Comparison of ENCODE assay signal across 26 mouse cellular contexts in the genomic region with DNA sequence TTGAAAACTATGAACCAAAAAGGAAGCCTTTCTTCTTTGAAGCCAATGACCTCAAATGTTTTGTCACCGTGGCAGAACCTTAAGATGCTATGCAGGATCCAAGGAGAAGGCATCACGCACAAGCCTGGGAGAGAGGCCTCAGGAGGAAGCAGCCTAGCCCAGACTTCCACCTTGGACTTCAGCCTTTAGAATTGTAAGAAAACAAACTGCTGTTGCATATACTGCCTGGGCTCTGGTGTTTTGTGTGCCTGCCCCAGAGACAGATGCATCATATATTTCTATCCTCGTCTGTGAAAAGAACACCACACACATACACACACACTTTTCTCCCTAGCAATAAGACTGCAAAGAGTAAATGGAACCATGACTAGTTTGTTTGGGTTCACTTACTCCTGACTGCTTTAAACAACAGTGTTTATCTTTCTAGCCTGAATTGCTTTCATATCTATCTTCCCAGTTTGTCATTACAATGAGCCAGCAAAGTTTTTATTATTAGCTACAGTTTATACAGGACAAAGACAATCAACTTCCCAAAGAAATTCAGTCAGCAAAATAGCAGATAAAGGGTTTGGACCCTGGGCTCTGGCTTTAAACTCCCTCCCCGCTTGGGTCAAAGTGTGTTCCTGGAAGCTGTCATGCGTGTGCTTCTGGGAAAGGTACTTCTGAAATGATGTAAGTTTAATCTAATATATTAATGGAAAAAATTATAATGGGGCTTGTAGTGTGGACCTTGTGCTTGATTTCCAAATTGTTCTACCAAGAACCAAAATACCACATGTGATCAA.
A peak's percentile ranks its signal among the peaks of the same experiment; 100 is the strongest.
DNase-seq lines count a peak whose midpoint lies in the region; ATAC-seq and TF ChIP-seq lines count a peak whose summit lies in the region.
"Had no signal": no experiment of that assay in that cellular context is flagged by ENCODE, and none has a peak within 500 bp of the region (broad histone marks: within the 10 kb centered on the region; RNA-seq: fewer than 3 reads in every experiment).

No protein-coding gene starts in this region.

- peak; percentile 60 for DNase-seq in kidney, adult 9 months
- DNase-seq in kidney, postnatal 4 days = no peak
- DNase-seq in lung, embryonic 14.5 days = peak; percentile 38
- no peak for DNase-seq in lung, postnatal 36 days
- DNase-seq in kidney, postnatal 36 days = peak; percentile 38 to 49
- no peak for DNase-seq in urinary bladder, postnatal 10 days (ENCODE audit: low spot score)
- DNase-seq in gastrocnemius, postnatal 36 days = no peak
- DNase-seq: adrenal gland, postnatal 25 days; B cell, adult 2 months; gastrocnemius, postnatal 25 days; heart, adult 2 months; lung, postnatal 4 days; right cerebral cortex, adult 18-20 months had no signal

- intact Hi-C loops in gastrocnemius, postnatal 36 days (cut with DNase I) = no loop called here

- H3K4me1 ChIP-seq in lung, embryonic 14.5 days (ENCODE audit: insufficient read depth) = no peaks in the 10 kb centered on the region
- H3K4me1 ChIP-seq in intestine, embryonic 16.5 days (ENCODE audit: control insufficient read depth, insufficient read depth, low read length) = peaks cover 22% of the 10 kb centered on the region
- H3K4me1 ChIP-seq: forebrain, embryonic 15.5 days; neural tube, embryonic 12.5 days had no signal

- no peaks in the 10 kb centered on the region for H3K27me3 ChIP-seq in lung, embryonic 14.5 days (ENCODE audit: insufficient read depth, low read length)
- no peaks in the 10 kb centered on the region for H3K27me3 ChIP-seq in intestine, embryonic 16.5 days (replicated peaks; ENCODE audit: control insufficient read depth, insufficient read depth, low read length)
- H3K27me3 ChIP-seq: embryonic facial prominence, embryonic 13.5 days; forebrain, embryonic 15.5 days; heart, embryonic 12.5 days; limb, embryonic 13.5 days; megakaryocyte, embryonic 14.5 days; midbrain, embryonic 12.5 days; neural tube, embryonic 12.5 days had no signal

- peak overlapping the region; percentile 47; the same call in 1 of the 2 replicates for H3K27ac ChIP-seq in lung, embryonic 14.5 days (ENCODE audit: low read depth)
- peak overlapping the region; percentile 81 for H3K27ac ChIP-seq in intestine, embryonic 16.5 days (ENCODE audit: low read length)
- H3K27ac ChIP-seq: embryonic facial prominence, embryonic 13.5 days; forebrain, embryonic 10.5 days; forebrain, embryonic 15.5 days; heart, adult 2 months; layer of hippocampus, adult 2 months; limb, embryonic 13.5 days; liver, embryonic 14.5 days; midbrain, embryonic 12.5 days; neural tube, embryonic 12.5 days had no signal

- TF ChIP-seq CTCF in lung, embryonic 14.5 days (IDR thresholded peaks at IDR 0.05; ENCODE audit: low read depth) = no peak

- no peak overlapping the region for H3K4me2 ChIP-seq in lung, embryonic 14.5 days
- no peak overlapping the region for H3K4me2 ChIP-seq in intestine, embryonic 16.5 days (ENCODE audit: low read depth, low read length)
- H3K4me2 ChIP-seq: embryonic facial prominence, embryonic 13.5 days; forebrain, embryonic 15.5 days; heart, embryonic 12.5 days; limb, embryonic 13.5 days; midbrain, embryonic 12.5 days; neural tube, embryonic 12.5 days had no signal

- WGBS in lung, embryonic 14.5 days = 47% methylated on average over 5 of the region's 5 CpGs
- WGBS in intestine, embryonic 16.5 days = 48% methylated on average over 5 of the region's 5 CpGs

- H3K9ac ChIP-seq in lung, embryonic 14.5 days = no peak overlapping the region
- H3K9ac ChIP-seq in intestine, embryonic 16.5 days (ENCODE audit: low read depth, low read length) = no peak overlapping the region
- H3K9ac ChIP-seq: embryonic facial prominence, embryonic 13.5 days; forebrain, embryonic 15.5 days; heart, embryonic 12.5 days; limb, embryonic 13.5 days; liver, embryonic 14.5 days; midbrain, embryonic 12.5 days; neural tube, embryonic 12.5 days had no signal

- no peaks in the 10 kb centered on the region for H3K36me3 ChIP-seq in lung, embryonic 14.5 days (ENCODE audit: insufficient read depth)
- H3K36me3 ChIP-seq in intestine, embryonic 16.5 days (ENCODE audit: control insufficient read depth, insufficient read depth, low read length) = no peaks in the 10 kb centered on the region
- H3K36me3 ChIP-seq: embryonic facial prominence, embryonic 13.5 days; forebrain, embryonic 10.5 days; forebrain, embryonic 15.5 days; heart, embryonic 12.5 days; limb, embryonic 13.5 days; midbrain, embryonic 12.5 days; neural tube, embryonic 12.5 days had no signal

- peak; percentile 31; the same call in 1 of the 2 replicates for ATAC-seq in lung, embryonic 14.5 days (ENCODE audit: insufficient read depth)
- peak; percentile 75 for ATAC-seq in intestine, embryonic 16.5 days
- ATAC-seq: forebrain, embryonic 15.5 days; hindbrain, embryonic 16.5 days had no signal

- H3K4me3 ChIP-seq in lung, embryonic 14.5 days (ENCODE audit: low read depth, low read length) = no peak overlapping the region
- H3K4me3 ChIP-seq in intestine, embryonic 16.5 days (ENCODE audit: low read length) = no peak overlapping the region
- H3K4me3 ChIP-seq: embryonic facial prominence, embryonic 13.5 days; forebrain, embryonic 10.5 days; forebrain, embryonic 15.5 days; heart, adult 2 months; heart, embryonic 12.5 days; layer of hippocampus, adult 2 months; limb, embryonic 13.5 days; megakaryocyte, embryonic 14.5 days; midbrain, embryonic 12.5 days; myocyte; neural tube, embryonic 12.5 days had no signal

- H3K9me3 ChIP-seq in lung, embryonic 14.5 days (ENCODE audit: low read depth, low read length) = no peaks in the 10 kb centered on the region
- no peaks in the 10 kb centered on the region for H3K9me3 ChIP-seq in intestine, embryonic 16.5 days (ENCODE audit: control insufficient read depth, low read length)
- H3K9me3 ChIP-seq: embryonic facial prominence, embryonic 13.5 days; forebrain, embryonic 10.5 days; forebrain, embryonic 15.5 days; heart, embryonic 12.5 days; megakaryocyte, embryonic 14.5 days; midbrain, embryonic 12.5 days; neural tube, embryonic 12.5 days had no signal

Comparison
In these comparisons a context has a peak if more than half of its experiments do, and no peak if none do; other contexts are left out.
1. DNase-seq: peak in kidney, adult 9 months (single experiment), lung, embryonic 14.5 days (single experiment) and kidney, postnatal 36 days (2 of 2); none in kidney, postnatal 4 days (0 of 2), lung, postnatal 36 days (single experiment), urinary bladder, postnatal 10 days (single experiment) and gastrocnemius, postnatal 36 days (0 of 2).